Mouse (Mus musculus): ENCODE data around the gene Havcr2.
"Not testable (repeated sequence)": the region's sequence is repeated elsewhere in the genome, so short reads cannot be mapped to it uniquely, and the experiment has no call there.

The Havcr2 gene

GRCm38 (mm10) chr11:46459960-46460359 lies 5.2 kb downstream of the Havcr2 start:
- DNase-seq (ENCODE audit: low spot score in 2 of 2) = no peak

- DNase-seq (ENCODE audit: low spot score in 2 of 2) = no peak
These were observed 6.6 kb downstream of the Havcr2 start for GRCm38 (mm10) chr11:46461362-46461761.

DNA sequence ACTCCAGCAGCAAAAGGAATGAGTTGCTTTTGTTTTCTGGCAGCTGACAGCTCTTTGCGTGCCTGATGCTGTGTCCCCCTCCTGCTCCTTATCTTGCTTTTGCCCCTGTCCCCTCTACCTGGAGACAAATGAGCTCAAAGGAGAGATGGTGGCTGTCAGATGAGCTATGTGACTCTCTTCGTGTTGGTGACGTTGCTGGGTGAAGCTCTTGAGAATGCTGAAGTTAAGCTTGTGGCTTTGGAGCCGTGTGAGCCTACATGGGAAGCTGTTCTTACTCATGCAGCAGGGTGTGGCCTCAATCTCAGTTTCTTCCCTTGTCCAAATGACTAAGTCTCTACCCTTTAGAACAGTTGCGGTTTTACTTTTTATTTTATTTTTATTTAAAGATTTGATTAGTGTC lies 7.2 kb downstream of the Havcr2 start:
- no peak for DNase-seq (ENCODE audit: low spot score in 2 of 2)

DNA sequence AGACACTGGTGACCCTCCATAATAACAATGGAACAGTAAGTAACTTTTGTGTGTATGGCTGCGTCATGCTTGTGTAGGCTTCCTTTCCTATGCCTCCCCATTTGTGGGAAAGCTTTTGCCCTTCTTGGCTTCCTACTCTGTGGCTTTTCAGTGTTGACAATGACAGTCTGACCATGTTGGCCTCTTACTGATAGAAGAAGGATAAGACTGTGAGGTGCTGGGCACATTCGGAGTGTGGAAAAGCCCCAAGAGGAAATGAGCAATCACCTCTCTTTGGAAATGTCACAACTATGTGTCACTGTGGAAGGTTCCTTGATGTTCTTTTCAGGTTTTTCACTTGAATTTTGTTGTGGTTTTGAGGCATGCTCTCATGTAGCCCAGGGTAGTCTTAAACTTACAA lies 12.1 kb downstream of the Havcr2 start:
- DNase-seq (ENCODE audit: low spot score in 2 of 2) = no peak

- no peak for DNase-seq (ENCODE audit: low spot score in 2 of 2)
These were observed 19.5 kb downstream of the Havcr2 start for GRCm38 (mm10) chr11:46474220-46474619.

- no peak for DNase-seq (ENCODE audit: low spot score in 2 of 2)
These were observed 24.6 kb downstream of the Havcr2 start for GRCm38 (mm10) chr11:46479311-46479710.

DNA sequence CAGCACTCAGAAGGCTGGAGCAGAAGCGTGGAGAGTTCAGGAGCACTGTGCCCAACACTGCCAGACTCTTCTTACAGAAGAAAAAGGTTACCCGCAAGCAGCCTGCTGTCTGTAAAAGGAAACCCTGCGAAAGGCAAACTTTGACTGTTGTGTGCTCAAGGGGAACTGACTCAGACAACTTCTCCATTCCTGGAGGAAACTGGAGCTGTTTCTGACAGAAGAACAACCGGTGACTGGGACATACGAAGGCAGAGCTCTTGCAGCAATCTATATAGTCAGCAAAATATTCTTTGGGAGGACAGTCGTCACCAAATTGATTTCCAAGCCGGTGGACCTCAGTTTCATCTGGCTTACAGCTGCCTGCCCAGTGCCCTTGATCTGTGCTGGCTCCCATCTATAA lies 25.8 kb downstream of the Havcr2 start:
- no peak for DNase-seq (ENCODE audit: low spot score in 2 of 2)

GRCm38 (mm10) chr11:46488231-46488630 lies 33.5 kb downstream of the Havcr2 start:
- DNase-seq (ENCODE audit: low spot score in 2 of 2) = no peak

DNA sequence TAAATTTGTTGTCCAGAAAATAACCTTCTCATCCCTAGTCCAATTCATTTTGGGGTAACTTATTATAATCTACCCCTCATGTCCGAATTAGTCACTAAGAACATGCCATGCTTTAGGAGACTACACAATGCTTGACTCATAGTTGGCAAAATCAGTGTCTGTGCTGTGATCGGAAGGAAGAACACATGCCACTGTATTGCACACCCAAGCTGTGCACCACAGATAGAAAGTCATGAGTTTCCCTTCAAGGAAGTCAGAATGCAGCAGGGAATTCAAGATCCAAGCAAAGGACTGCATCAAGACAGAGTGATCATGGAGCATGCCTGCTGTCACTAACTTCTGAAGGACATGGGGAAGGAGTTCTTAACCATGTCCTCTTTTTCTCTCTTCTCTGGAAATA lies 33.9 kb downstream of the Havcr2 start:
- no peak for DNase-seq (ENCODE audit: low spot score in 2 of 2)

GRCm38 (mm10) chr11:46507146-46507545 lies 52.4 kb downstream of the Havcr2 start:
- DNase-seq (ENCODE audit: low spot score in 2 of 2) = no peak

DNA sequence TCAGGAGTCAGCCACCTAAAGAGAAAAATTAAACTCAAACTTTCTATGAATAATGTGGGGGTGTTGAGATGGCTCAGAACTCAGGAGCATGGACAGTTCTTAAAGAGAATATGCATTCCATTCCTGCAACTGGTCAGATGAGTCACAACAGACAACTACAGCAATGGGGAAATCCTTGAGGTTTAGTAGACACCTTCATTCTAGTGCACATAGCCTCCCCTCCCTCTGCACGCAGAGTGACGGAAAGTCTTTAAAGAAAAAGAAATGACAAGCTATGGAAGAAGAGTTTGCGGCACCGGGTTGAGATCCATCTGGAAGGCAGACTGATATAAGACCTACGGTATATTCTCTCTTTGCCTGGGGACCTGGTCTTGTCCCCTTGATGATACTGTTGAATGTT lies 55.2 kb downstream of the Havcr2 start:
- no peak for DNase-seq (ENCODE audit: low spot score in 2 of 2)

DNA sequence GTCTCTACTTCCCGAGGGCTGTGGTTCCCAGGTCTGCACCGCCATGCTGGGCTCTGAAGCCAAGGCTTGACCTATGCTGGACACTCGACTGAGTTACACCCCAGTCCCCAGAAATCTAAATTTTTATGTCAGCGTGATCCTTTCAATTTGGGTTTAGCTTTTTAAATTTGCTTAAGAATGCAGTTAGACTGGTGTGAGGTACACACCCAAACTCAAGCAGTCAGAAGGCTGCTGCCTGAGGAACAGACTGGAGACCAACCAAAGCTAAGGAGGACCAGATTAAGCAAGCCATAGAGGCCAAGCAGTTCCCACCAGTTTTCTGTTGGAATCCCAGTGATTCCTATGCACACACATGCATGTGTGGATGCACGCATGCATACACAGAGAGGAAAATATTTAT lies 66.6 kb downstream of the Havcr2 start:
- not testable (repeated sequence) for DNase-seq (ENCODE audit: low spot score in 2 of 2)

DNA sequence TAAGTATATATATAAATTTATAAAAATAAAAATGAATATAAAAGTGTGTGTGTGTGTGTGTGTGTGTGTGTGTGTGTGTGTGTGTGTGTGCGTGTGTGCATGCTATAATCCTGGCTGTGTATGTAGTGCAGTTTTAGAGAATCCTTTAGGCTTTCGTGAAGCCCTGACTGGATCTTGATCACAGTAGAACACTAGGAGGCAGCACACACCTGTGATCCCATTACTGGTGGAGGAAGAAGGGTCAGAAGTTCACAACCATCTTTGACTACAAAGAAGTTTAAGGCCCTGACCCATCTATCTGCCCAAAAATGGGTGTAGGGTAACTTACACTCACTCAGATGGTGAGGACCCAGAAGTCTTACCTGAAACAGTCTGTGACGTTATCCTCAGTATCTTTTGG lies 68.0 kb downstream of the Havcr2 start:
- no peak for DNase-seq (ENCODE audit: low spot score in 2 of 2)

- no peak for DNase-seq (ENCODE audit: low spot score in 2 of 2)
These were observed 69.2 kb downstream of the Havcr2 start, which contains the start of gene Gm12169 for GRCm38 (mm10) chr11:46523912-46524311. TSS of gene Gm12169 (plus strand) at chr11:46524212.

DNA sequence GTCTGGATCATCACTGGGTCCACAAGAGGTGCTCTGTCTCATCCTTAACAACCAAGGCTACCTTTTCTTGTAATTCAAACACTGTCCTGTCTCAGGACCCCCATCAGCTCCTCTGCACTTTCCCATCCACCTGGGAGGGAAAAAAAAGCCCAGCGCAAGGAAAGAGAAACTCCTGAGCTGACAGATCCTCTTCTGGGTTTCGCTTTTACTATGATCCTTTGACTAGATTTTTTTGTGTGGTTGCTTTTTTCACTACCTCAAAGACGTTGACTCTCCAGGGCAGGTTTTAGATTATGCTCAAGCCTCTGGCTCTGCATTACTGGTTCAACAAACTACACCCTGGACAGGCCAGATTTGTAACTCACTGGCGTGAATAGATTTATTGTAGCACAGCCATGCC lies 75.4 kb downstream of the Havcr2 start:
- DNase-seq (ENCODE audit: low spot score in 2 of 2) = no peak
